Mouse (Mus musculus): Measurements from ENCODE around the gene Sptan1.

The Sptan1 gene

DNA sequence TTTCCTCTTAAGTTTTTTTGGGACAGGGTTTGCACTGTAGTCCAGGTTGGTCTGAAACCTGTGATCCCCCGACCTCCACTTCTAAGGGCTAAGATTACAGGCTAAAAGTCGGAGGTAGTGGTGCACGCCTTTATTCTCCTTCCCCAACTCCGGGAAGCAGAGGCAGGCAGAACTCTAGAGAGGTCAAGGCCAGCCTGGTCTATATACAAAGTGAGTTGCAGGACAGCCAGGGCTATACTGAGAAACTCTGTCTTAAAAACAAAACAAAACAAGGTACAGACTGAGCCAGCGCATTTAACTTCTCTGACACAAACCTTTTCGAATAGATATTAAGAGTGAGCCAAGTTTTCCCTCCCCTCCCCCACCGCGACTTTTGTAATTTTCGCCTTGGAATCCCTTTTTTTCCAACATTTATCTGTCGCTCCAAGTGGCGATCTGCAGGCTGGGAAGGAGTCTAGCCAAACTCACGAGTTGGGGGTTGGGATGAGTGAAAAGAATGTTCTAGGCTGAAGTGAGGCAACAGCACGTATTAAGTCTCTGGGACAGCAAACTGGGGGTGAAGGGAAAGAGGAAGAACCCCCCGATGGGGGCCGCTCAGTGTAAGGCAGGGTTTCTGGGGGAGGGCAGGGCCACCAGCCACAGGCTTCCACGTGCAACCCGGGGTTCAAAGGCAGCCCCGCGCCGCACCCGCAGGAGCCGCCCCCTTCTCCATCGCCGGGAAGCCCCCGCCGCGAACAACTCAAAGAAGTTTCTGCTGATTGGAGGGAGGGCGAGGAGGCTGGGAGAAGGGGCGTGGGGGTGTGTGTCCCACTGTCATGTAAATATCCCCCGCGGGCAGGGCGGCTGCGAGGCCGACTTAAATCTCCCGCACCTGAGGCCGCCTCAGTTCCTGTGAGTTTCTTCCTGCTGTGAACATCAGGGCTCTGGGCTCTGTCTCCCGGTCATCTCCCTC lies 96.1 kb downstream of the Sptan1 start:
- DNase-seq (ENCODE audit: low spot score in 2 of 2) = no peak

GRCm38 (mm10) chr2:30062249-30063093 lies 97.1 kb downstream of the Sptan1 start:
- DNase-seq (ENCODE audit: low spot score in 2 of 2) = peak in 1 of 2 experiments; percentile 46

DNA sequence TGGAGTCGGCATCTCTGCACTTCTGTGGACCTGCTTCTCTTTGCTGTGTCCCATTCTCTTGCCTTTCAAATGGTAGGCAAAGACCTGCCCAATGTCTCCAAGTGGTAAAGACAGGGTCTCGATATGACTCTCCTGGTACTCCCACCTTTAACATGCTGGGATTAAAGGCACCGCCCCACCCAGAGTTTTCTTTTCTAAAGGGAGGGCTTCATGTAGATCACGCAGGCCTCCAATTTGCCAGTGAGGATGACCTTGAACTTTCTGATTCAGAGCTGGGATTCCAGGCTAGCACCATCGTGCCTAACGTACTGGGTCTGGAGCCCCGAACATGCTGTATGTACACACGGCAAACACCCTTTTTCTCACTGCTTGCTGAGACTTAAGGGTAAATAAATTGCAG lies 97.9 kb downstream of the Sptan1 start:
- DNase-seq (ENCODE audit: low spot score in 2 of 2) = no peak

GRCm38 (mm10) chr2:30063791-30064190 lies 98.4 kb downstream of the Sptan1 start:
- DNase-seq (ENCODE audit: low spot score in 2 of 2) = no peak

DNA sequence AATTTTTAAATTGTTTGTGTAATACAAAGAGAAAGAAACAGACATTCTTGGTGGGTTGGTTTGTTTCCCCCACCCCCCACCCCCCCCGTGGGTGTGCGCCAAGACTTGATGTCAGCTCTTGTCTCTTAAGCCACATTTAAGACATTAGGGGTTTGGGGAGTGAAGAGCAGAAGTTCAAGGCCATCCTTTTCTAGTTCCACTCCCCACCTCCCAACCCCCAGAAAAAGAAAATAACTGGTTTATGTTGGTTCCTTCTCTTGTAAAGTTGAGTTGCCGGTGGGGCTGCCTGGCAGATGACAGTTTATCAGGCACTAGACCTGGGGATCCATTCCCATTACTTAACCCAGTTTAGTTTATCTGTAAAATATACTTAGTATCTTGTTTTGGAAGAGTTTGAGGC lies 98.9 kb downstream of the Sptan1 start:
- no peak for DNase-seq (ENCODE audit: low spot score in 2 of 2)

- DNase-seq (ENCODE audit: low spot score in 2 of 2) = peak; percentile 82 to 87
Observed at GRCm38 (mm10) chr2:30066046-30066901, 100.9 kb downstream of the Sptan1 start.

GRCm38 (mm10) chr2:30067031-30067888 lies 101.9 kb downstream of the Sptan1 start:
- DNase-seq (ENCODE audit: low spot score in 2 of 2) = peak in 1 of 2 experiments; percentile 30

GRCm38 (mm10) chr2:30067962-30068361 lies 102.6 kb downstream of the Sptan1 start:
- DNase-seq (ENCODE audit: low spot score in 2 of 2) = no peak

GRCm38 (mm10) chr2:30072875-30073274 lies 107.5 kb downstream of the Sptan1 start:
- no peak for DNase-seq (ENCODE audit: low spot score in 2 of 2)

GRCm38 (mm10) chr2:30073285-30073684 lies 107.9 kb downstream of the Sptan1 start:
- DNase-seq (ENCODE audit: low spot score in 2 of 2) = no peak

DNA sequence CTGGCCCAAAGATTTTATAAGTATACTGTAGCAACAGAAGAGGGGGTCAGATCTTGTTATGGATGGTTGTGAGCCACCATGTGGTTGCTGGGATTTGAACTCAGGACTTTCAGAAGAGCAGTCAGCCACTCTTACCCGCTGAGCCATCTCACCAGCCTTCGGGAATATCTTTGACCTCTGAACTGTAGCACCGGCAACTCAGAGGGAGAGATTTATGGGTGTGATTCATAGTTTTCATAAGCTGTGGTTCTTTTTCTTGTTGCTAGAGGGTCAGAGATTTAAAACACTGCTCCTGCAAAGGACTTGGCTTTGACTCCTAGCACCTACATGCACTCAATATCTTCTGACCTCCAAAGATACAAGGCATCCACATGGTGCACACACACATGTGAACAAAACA lies 110.3 kb downstream of the Sptan1 start:
- DNase-seq (ENCODE audit: low spot score in 2 of 2) = no peak

DNA sequence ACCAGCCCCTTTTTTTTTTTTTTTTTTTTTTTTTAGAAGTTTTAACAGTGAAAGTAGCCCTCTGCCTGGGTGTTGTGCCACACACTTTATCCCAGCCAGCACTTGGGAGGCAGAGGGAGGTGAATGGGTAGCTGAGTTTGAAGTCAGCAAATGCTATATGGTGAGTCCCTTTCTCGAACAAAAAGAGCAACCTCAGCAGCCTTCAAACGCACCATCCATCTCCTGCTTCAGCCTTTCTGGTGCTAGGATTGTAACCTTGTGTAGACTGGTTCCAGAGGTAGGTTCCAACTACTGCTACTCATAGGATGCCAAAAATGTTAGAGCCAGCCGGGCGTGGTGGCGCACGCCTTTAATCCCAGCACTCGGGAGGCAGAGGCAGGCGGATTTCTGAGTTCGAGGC lies 111.1 kb downstream of the Sptan1 start:
- no peak for DNase-seq (ENCODE audit: low spot score in 2 of 2)

DNA sequence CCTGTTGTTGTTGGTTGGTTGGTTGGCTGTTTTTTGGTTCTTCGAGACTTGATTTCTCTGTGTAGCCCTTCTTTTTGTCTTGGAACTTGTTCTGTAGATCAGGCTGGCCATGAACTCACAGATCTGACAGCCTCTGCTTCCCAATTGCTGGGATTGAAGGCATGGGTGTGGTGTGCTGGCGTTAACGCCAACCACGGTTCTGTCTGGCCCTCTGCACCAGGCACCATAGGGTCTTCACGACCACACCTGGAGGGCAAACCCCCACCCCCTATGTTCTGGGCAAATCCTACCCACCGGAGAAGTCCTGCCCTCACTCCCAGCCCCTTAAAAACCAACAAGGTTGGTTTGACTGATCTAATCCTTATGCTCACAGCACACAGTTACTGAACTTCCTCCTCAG lies 111.6 kb downstream of the Sptan1 start:
- DNase-seq (ENCODE audit: low spot score in 2 of 2) = no peak

GRCm38 (mm10) chr2:30077502-30078348 lies 112.4 kb downstream of the Sptan1 start, which contains the start of gene Pkn3:
Gene Pkn3, plus strand, starts transcription at chr2:30077684.
- DNase-seq (ENCODE audit: low spot score in 2 of 2) = peak in 1 of 2 experiments; percentile 73

DNA sequence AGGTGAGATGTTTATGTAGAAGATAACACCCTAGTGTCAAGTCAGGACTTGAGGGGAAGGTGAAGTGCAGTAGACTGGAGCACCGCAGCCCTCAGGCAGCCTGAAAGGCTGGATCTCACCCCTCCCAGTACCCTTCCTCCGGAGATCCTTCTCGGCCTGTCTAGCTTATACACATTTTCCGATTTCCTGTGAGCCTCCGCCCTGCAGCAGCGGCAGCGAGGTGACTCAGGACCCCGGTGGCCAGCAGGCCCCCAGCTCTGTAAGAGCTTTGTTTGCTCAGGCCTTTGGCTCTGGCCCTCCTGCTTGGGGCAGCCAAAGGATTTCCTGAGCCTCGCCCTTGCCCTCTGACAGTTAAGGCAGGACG lies 113.0 kb downstream of the Sptan1 start:
- DNase-seq (ENCODE audit: low spot score in 2 of 2) = no peak

DNA sequence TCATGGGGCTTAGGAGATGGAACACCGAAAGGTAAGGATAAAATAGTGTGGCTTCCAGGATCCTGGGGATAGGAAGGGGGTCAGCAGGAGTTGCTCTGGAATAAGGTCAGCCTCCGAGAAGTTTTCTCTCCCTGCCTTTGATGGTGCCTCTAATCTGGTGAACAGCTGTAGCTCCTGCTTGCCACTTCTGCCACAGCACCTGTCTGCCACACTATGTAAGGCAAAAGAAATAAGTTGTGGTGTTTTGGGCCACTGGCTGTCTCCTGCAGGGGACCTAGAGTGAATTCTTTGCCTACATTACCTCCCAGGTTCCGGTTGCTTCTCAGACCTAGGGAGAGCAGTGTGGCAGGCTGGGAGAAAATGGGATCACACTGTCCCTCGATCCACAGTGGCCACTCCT lies 113.4 kb downstream of the Sptan1 start:
- no peak for DNase-seq (ENCODE audit: low spot score in 2 of 2)

- no peak for DNase-seq (ENCODE audit: low spot score in 2 of 2)
Observed at GRCm38 (mm10) chr2:30080181-30080800, 114.9 kb downstream of the Sptan1 start.
